Mouse (Mus musculus): ENCODE measurements around the gene Snx9.

GRCm38 (mm10) chr17:5874565-5874964 lies 33.4 kb downstream of the Snx9 start:
- TF ChIP-seq POU5F1 (IDR thresholded peaks at IDR 0.05; ENCODE audit: borderline replicate concordance, low read length) (no peak), CTCF (conservative IDR thresholded peaks at IDR 0.05; ENCODE audit: low read length) (no peak)

Data from E14TG2a.4 (cell line).